Mouse (Mus musculus) midbrain, embryonic 11.5 days (tissue): ENCODE data around the gene Rgs10. TPM values are rescaled to one million over a fixed set of nuclear protein-coding genes. Genes with fewer than 3 reads are reported as not detected.
A peak's percentile ranks its signal among the peaks of the same experiment; 100 is the strongest.

Experiments
- ATAC-seq: fragments of 200-750 bp; cut with Nextera tagmentation; 2 replicates; pipeline ENCODE4 v1.8.0; 2017; ENCODE audit warnings: moderate TSS enrichment, moderate library complexity; ENCODE audit not compliant: low FRiP score
- DNase-seq: peaks from one replicate; pipeline ENCODE4 v3.0.0; 2015; ENCODE audit warnings: low spot score; ENCODE audit errors: missing footprints
- H3K27ac ChIP-seq: fragments of 300-500 bp; sonication (generic); 2 replicates; pipeline ENCODE4 v1.5.1; 2014; ENCODE audit warnings: low read depth, low read length
- H3K27me3 ChIP-seq: fragments of 300-500 bp; sonication (generic); 2 replicates; pipeline ENCODE4 v1.6.1; 2014; ENCODE audit warnings: mild to moderate bottlenecking, low read length, moderate library complexity, mixed read lengths; ENCODE audit not compliant: control insufficient read depth, insufficient read depth
- H3K36me3 ChIP-seq: fragments of 300-500 bp; sonication (generic); 2 replicates; pipeline ENCODE4 v1.6.1; 2014; ENCODE audit warnings: mild to moderate bottlenecking, low read length, moderate library complexity, mixed read lengths; ENCODE audit not compliant: control insufficient read depth, insufficient read depth
- H3K4me1 ChIP-seq: fragments of 300-500 bp; sonication (generic); 2 replicates; pipeline ENCODE4 v1.6.1; 2014; ENCODE audit warnings: low read length; ENCODE audit not compliant: control insufficient read depth, insufficient read depth
- H3K4me2 ChIP-seq: fragments of 300-500 bp; sonication (generic); 2 replicates; pipeline ENCODE4 v1.6.1; 2014; ENCODE audit warnings: mild to moderate bottlenecking, moderate library complexity
- H3K4me3 ChIP-seq: fragments of 300-500 bp; sonication (generic); 2 replicates; pipeline ENCODE4 v1.5.1; 2014; ENCODE audit warnings: low read depth, low read length
- H3K9ac ChIP-seq: fragments of 300-500 bp; sonication (generic); 2 replicates; pipeline ENCODE4 v1.6.1; 2014; ENCODE audit warnings: low read length
- H3K9me3 ChIP-seq: fragments of 300-500 bp; sonication (generic); 2 replicates; pipeline ENCODE4 v1.6.1; 2016; ENCODE audit warnings: low read length; ENCODE audit not compliant: control insufficient read depth
- WGBS: fragments of 180-500 bp; shearing (Covaris S2); extraction: QIAGEN DNeasy Blood & Tissue Kit; methylation state at CpG from one replicate; pipeline ENCODE4 v1.1.7; 2014; 5-methylcytosine and 5-hydroxymethylcytosine counted together
- polyA plus RNA-seq: library from polyadenylated mRNA; unstranded; fragments of >200 nt; fragmentation: Nextera tagmentation; extraction: Ambion mirVana; gene quantifications from 2 replicates; pipeline ENCODE4 v1.2.1, GENCODE M21; 2014

The Rgs10 gene
- polyA plus RNA-seq, 1 experiment from 2014 or later = 10.0 TPM

DNA sequence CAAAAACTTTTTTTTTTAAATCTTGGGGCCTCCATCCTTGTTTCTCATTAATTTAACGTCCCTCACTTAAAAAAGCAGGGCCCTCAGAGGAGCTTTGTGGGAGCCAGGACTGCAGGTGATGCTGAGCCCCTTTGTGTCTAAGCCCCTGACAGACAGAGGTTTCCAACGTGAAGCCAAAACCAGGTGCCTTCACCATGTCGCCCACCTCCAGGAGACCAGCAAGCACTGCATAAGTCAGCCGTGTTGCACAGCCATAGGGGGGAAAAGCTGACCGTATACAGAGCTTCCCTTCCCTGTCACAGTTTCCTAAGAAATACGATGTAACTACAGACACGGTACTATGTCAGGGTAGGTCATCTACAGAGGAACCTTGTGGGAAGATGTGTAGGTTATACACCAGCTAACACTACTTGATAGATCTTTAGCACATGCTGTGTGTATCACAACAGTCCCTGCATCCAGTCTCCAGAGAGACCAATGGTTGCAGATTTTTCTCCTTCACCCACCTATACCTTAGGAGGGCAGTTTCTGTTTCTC lies 35.3 kb downstream of the Rgs10 start:
- ATAC-seq = no peak
- DNase-seq = peak; percentile 35
- 83% methylated on average over 7 of the region's 7 CpGs for WGBS

DNA sequence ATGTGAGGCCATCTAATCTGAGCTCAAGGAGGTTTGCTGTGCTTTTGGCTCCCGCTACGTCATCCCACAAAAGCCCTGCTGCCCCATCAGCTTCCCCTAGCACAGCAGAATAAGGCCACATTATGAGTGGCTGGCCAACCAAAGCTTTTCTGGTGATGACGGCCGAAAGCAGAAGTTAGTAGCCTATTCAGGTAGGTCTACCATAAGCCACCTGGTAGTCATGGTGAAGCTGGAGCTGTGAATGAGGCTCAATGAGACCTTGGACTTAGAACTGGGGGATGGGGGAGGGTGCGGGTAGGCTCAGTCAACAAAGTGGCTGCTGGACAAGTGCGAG lies 36.1 kb downstream of the Rgs10 start:
- H3K27me3 ChIP-seq = no peaks in the 10 kb centered on the region
- no peak overlapping the region for H3K4me2 ChIP-seq
- no peak overlapping the region for H3K27ac ChIP-seq
- H3K9ac ChIP-seq = no peak overlapping the region
- no peaks in the 10 kb centered on the region for H3K36me3 ChIP-seq
- H3K9me3 ChIP-seq = no peaks in the 10 kb centered on the region
- ATAC-seq (no peak), DNase-seq (no peak)
- 86% methylated on average over 6 of the region's 6 CpGs for WGBS
- no peak overlapping the region for H3K4me3 ChIP-seq
- no peaks in the 10 kb centered on the region for H3K4me1 ChIP-seq

More for the DNA sequence above, 35.3 kb downstream of the Rgs10 start:
- Histone ChIP-seq H3K9ac (no peak overlapping the region), H3K9me3 (no peaks in the 10 kb centered on the region), H3K4me1 (no peaks in the 10 kb centered on the region), H3K4me3 (no peak overlapping the region), H3K27me3 (no peaks in the 10 kb centered on the region), H3K27ac (no peak overlapping the region), H3K36me3 (no peaks in the 10 kb centered on the region), H3K4me2 (no peak overlapping the region)

GRCm38 (mm10) chr7:128381811-128382526 lies 36.6 kb downstream of the Rgs10 start:
- Histone ChIP-seq H3K4me1 (no peaks in the 10 kb centered on the region), H3K36me3 (no peaks in the 10 kb centered on the region), H3K4me3 (no peak overlapping the region), H3K4me2 (no peak overlapping the region), H3K27ac (no peak overlapping the region), H3K9ac (no peak overlapping the region), H3K27me3 (no peaks in the 10 kb centered on the region), H3K9me3 (no peaks in the 10 kb centered on the region)
- DNase-seq (no peak), ATAC-seq (no peak)
- WGBS = 85% methylated on average over 14 of the region's 14 CpGs

DNA sequence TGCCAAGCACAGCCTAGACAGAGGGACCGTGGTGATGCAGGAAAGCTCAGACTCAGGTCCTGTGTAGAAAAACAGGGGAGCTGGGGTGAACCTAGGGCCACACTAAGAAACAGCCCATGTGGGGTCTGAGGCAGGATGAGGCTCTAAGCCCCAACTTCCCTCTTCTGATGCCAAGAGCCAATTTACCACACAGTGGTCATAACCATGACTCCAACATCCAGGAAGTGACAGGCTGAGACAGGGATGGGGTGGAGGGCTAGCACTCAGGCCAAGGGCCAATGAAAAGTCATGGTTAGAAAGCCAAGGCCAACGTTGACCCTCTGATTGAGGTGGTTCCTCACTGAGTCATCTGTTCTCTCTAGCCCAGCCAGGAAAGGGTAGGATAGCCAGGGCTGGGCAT lies 37.6 kb downstream of the Rgs10 start:
- no peaks in the 10 kb centered on the region for H3K4me1 ChIP-seq
- H3K9me3 ChIP-seq = no peaks in the 10 kb centered on the region
- DNase-seq (peak; percentile 45), ATAC-seq (no peak)
- no peak overlapping the region for H3K4me2 ChIP-seq
- no peak overlapping the region for H3K4me3 ChIP-seq
- no peak overlapping the region for H3K27ac ChIP-seq
- 91% methylated on average over 2 of the region's 2 CpGs for WGBS
- no peaks in the 10 kb centered on the region for H3K36me3 ChIP-seq
- H3K9ac ChIP-seq = no peak overlapping the region
- no peaks in the 10 kb centered on the region for H3K27me3 ChIP-seq

GRCm38 (mm10) chr7:128379162-128379805 lies 39.3 kb downstream of the Rgs10 start:
- Histone ChIP-seq H3K4me1 (no peaks in the 10 kb centered on the region), H3K36me3 (no peaks in the 10 kb centered on the region), H3K9ac (no peak overlapping the region), H3K27me3 (no peaks in the 10 kb centered on the region), H3K4me2 (no peak overlapping the region), H3K9me3 (no peaks in the 10 kb centered on the region), H3K27ac (no peak overlapping the region), H3K4me3 (no peak overlapping the region)
- 56% methylated on average over 16 of the region's 16 CpGs for WGBS
- ATAC-seq (no peak), DNase-seq (no peak)

DNA sequence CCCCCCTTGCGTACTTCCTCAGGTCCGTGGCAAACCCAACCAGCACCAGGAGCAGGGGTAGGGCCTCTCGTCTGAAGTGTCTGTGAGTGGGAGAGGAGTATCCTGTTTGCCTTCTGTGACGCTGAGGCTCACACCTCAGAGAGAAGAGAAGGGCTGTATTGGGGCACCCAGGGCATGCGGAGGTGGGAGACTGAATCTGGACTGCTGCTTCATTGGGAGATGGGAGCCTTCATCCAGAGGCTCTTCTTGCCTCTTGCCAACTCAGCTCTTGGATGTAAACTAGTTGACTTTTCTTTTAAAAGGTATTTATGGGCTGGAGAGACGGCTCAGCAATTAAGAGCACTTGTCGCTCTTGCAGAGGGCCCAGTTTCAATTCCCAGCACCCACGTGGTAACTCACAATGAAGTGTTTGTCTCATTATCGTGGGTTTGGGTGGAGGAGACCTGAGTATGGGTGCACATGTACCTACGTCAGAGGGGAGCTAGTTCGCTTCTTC lies 42.3 kb downstream of the Rgs10 start:
- H3K27ac ChIP-seq = no peak overlapping the region
- H3K4me3 ChIP-seq = no peak overlapping the region
- 83% methylated on average over 11 of the region's 11 CpGs for WGBS
- ATAC-seq (no peak), DNase-seq (peak; percentile 10)
- H3K9ac ChIP-seq = no peak overlapping the region
- no peak overlapping the region for H3K4me2 ChIP-seq
- no peaks in the 10 kb centered on the region for H3K36me3 ChIP-seq
- H3K27me3 ChIP-seq = no peaks in the 10 kb centered on the region
- no peaks in the 10 kb centered on the region; the same call in 1 of the 2 replicates for H3K9me3 ChIP-seq
- no peaks in the 10 kb centered on the region for H3K4me1 ChIP-seq

DNA sequence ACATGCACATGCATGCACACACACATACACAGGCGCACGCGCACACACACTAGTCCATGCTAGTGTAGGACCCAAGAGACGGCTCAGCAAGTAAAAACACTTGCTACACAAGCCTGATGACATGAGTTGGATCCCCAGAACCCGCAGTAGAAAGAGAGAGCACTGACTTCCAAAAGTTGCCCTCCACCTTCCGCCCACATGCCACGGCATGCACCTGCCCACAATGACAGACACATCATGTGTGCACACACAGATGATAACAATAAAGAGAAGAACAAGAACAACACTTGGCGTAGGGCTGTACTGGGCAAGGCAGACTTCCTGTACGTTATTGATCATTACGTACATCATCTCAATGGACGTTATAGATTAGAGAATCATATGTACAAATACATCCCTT lies 44.4 kb downstream of the Rgs10 start:
- DNase-seq = peak; percentile 8
- H3K4me3 ChIP-seq = no peak overlapping the region
- ATAC-seq = no peak
- no peaks in the 10 kb centered on the region for H3K27me3 ChIP-seq
- H3K9me3 ChIP-seq = no peaks in the 10 kb centered on the region; the same call in 1 of the 2 replicates
- WGBS = 96% methylated on average over 11 of the region's 11 CpGs
- H3K36me3 ChIP-seq = no peaks in the 10 kb centered on the region
- H3K9ac ChIP-seq = no peak overlapping the region
- no peaks in the 10 kb centered on the region for H3K4me1 ChIP-seq
- H3K4me2 ChIP-seq = no peak overlapping the region
- no peak overlapping the region for H3K27ac ChIP-seq

GRCm38 (mm10) chr7:128373751-128374150 lies 44.8 kb downstream of the Rgs10 start:
- ATAC-seq (no peak), DNase-seq (peak; percentile 54)
- no peak overlapping the region for H3K27ac ChIP-seq

GRCm38 (mm10) chr7:128372331-128372730 lies 46.2 kb downstream of the Rgs10 start:
- Histone ChIP-seq H3K9ac (no peak overlapping the region), H3K27ac (no peak overlapping the region), H3K9me3 (no peaks in the 10 kb centered on the region; the same call in 1 of the 2 replicates), H3K4me3 (no peak overlapping the region), H3K4me2 (no peak overlapping the region), H3K4me1 (no peaks in the 10 kb centered on the region), H3K27me3 (no peaks in the 10 kb centered on the region), H3K36me3 (no peaks in the 10 kb centered on the region)
- 39% methylated on average over 3 of the region's 3 CpGs for WGBS
- ATAC-seq = no peak
- DNase-seq = no peak

More at GRCm38 (mm10) chr7:128373751-128374150, 44.8 kb downstream of the Rgs10 start:
- 94% methylated on average over 8 of the region's 8 CpGs for WGBS
- H3K27me3 ChIP-seq = no peaks in the 10 kb centered on the region
- no peaks in the 10 kb centered on the region; the same call in 1 of the 2 replicates for H3K9me3 ChIP-seq
- no peak overlapping the region for H3K4me2 ChIP-seq
- H3K4me1 ChIP-seq = no peaks in the 10 kb centered on the region
- no peak overlapping the region for H3K9ac ChIP-seq
- H3K36me3 ChIP-seq = no peaks in the 10 kb centered on the region
- no peak overlapping the region for H3K4me3 ChIP-seq
